Mouse (Mus musculus) liver, adult 2 months (tissue): ENCODE results near the gene Nxn.

Experiments used
- CTCF ChIP-seq: fragments of 200-500 bp; IDR thresholded peaks from 2 replicates; pipeline ENCODE4 v1.5.1; 2011; ENCODE audit warnings: low read depth, low read length, control low read depth
- POLR2A ChIP-seq: fragments of 200-500 bp; IDR thresholded peaks from 2 replicates; pipeline ENCODE4 v1.6.1; 2011; ENCODE audit warnings: low read length, control low read depth; ENCODE audit not compliant: insufficient read depth; ENCODE audit errors: extremely low read depth

GRCm38 (mm10) chr11:76324801-76325200 is 74.1 kb downstream of the Nxn start:
- TF ChIP-seq CTCF (no peak), POLR2A (no peak)
